Mouse (Mus musculus): Measurements from ENCODE around the gene Golga2. TPM values are rescaled to one million over a fixed set of nuclear protein-coding genes. Genes with fewer than 3 reads are reported as not detected.

Gene Golga2
- polyA plus RNA-seq, 1 experiment from 2014 or later, result 27.2 TPM

GRCm38 (mm10) chr2:32350471-32351051, 63.4 kb downstream of the Golga2 start:
- WGBS, result 46% methylated on average over 13 of the region's 13 CpGs
- Histone ChIP-seq H3K4me1 (ENCODE audit: control insufficient read depth, insufficient read depth, low read length) (peaks cover 17% of the 10 kb centered on the region), H3K9ac (ENCODE audit: low read depth, low read length) (no peak overlapping the region), H3K36me3 (ENCODE audit: control insufficient read depth, insufficient read depth, low read length) (peaks cover 14% of the 10 kb centered on the region; the same call in 1 of the 2 replicates), H3K27ac (replicated peaks; ENCODE audit: low read depth, low read length) (no peak overlapping the region), H3K9me3 (ENCODE audit: control insufficient read depth, low read length) (no peaks in the 10 kb centered on the region), H3K27me3 (replicated peaks; ENCODE audit: control insufficient read depth, insufficient read depth, low read length) (no peaks in the 10 kb centered on the region), H3K4me2 (ENCODE audit: low read depth, low read length) (peak overlapping the region; percentile 69), H3K4me3 (ENCODE audit: low read depth, low read length) (no peak overlapping the region)
- no peak for DNase-seq (ENCODE audit: low spot score)
- ATAC-seq (ENCODE audit: low read depth), result no peak

- WGBS, result 35% methylated on average over 9 of the region's 9 CpGs
- Histone ChIP-seq H3K36me3 (ENCODE audit: control insufficient read depth, insufficient read depth, low read length) (peaks cover 14% of the 10 kb centered on the region; the same call in 1 of the 2 replicates), H3K4me2 (ENCODE audit: low read depth, low read length) (peak overlapping the region; percentile 69), H3K27ac (replicated peaks; ENCODE audit: low read depth, low read length) (no peak overlapping the region; the same call in 1 of the 2 replicates), H3K9me3 (ENCODE audit: control insufficient read depth, low read length) (no peaks in the 10 kb centered on the region), H3K4me1 (ENCODE audit: control insufficient read depth, insufficient read depth, low read length) (peaks cover 17% of the 10 kb centered on the region), H3K27me3 (replicated peaks; ENCODE audit: control insufficient read depth, insufficient read depth, low read length) (no peaks in the 10 kb centered on the region), H3K4me3 (ENCODE audit: low read depth, low read length) (peak overlapping the region; percentile 73), H3K9ac (ENCODE audit: low read depth, low read length) (peak overlapping the region; percentile 83)
- ATAC-seq (ENCODE audit: low read depth) (no peak), DNase-seq (ENCODE audit: low spot score) (no peak)
Observed at GRCm38 (mm10) chr2:32351471-32351961, 64.3 kb downstream of the Golga2 start.

GRCm38 (mm10) chr2:32352151-32353006, 65.2 kb downstream of the Golga2 start, which contains the start of gene Ciz1:
Gene Ciz1 (plus strand): TSS chr2:32352327.
- peak within 1 kb of the TSS; percentile 83 for H3K9ac ChIP-seq (ENCODE audit: low read depth, low read length)
- 0% methylated on average over 16 of the region's 52 CpGs for WGBS
- H3K27me3 ChIP-seq (replicated peaks; ENCODE audit: control insufficient read depth, insufficient read depth, low read length), result no peaks in the 10 kb centered on the region
- peak within 1 kb of the TSS; percentile 69 for H3K4me2 ChIP-seq (ENCODE audit: low read depth, low read length)
- DNase-seq (ENCODE audit: low spot score), result peak; percentile 50
- H3K36me3 ChIP-seq (ENCODE audit: control insufficient read depth, insufficient read depth, low read length), result peaks cover 14% of the 10 kb centered on the region; the same call in 1 of the 2 replicates
- ATAC-seq (ENCODE audit: low read depth), result peak; percentile 55
- H3K4me3 ChIP-seq (ENCODE audit: low read depth, low read length), result peak within 1 kb of the TSS; percentile 73
- H3K9me3 ChIP-seq (ENCODE audit: control insufficient read depth, low read length), result no peaks in the 10 kb centered on the region
- H3K4me1 ChIP-seq (ENCODE audit: control insufficient read depth, insufficient read depth, low read length), result peaks cover 17% of the 10 kb centered on the region
- H3K27ac ChIP-seq (replicated peaks; ENCODE audit: low read depth, low read length), result peak within 1 kb of the TSS; percentile 86

- DNase-seq (ENCODE audit: low spot score) (peak; percentile 91), ATAC-seq (ENCODE audit: low read depth) (peak; percentile 74)
- peak within 1 kb of the TSS; percentile 73 for H3K4me3 ChIP-seq (ENCODE audit: low read depth, low read length)
- WGBS, result under 1% methylated on average over 30 of the region's 63 CpGs
- H3K9me3 ChIP-seq (ENCODE audit: control insufficient read depth, low read length), result no peaks in the 10 kb centered on the region
- peaks cover 17% of the 10 kb centered on the region for H3K4me1 ChIP-seq (ENCODE audit: control insufficient read depth, insufficient read depth, low read length)
- peak within 1 kb of the TSS; percentile 86 for H3K27ac ChIP-seq (replicated peaks; ENCODE audit: low read depth, low read length)
- 0 out of 2 replicates have a peak, but pooled peaks cover 8% of the 10 kb centered on the region for H3K36me3 ChIP-seq (ENCODE audit: control insufficient read depth, insufficient read depth, low read length)
- H3K27me3 ChIP-seq (replicated peaks; ENCODE audit: control insufficient read depth, insufficient read depth, low read length), result no peaks in the 10 kb centered on the region
- peak within 1 kb of the TSS; percentile 83 for H3K9ac ChIP-seq (ENCODE audit: low read depth, low read length)
- H3K4me2 ChIP-seq (ENCODE audit: low read depth, low read length), result peak within 1 kb of the TSS; percentile 69
Observed at GRCm38 (mm10) chr2:32353007-32353542, 65.9 kb downstream of the Golga2 start, which contains the start of gene Dnm1. Gene Dnm1 (minus strand): TSS chr2:32353338.

GRCm38 (mm10) chr2:32353836-32354235, 66.7 kb downstream of the Golga2 start:
- 55% methylated on average over 6 of the region's 6 CpGs for WGBS
- H3K4me2 ChIP-seq (ENCODE audit: low read depth, low read length), result peak overlapping the region; percentile 69; the same call in 1 of the 2 replicates
- H3K9ac ChIP-seq (ENCODE audit: low read depth, low read length), result no peak overlapping the region

GRCm38 (mm10) chr2:32354336-32354895, 67.2 kb downstream of the Golga2 start:
- H3K27ac ChIP-seq (replicated peaks; ENCODE audit: low read depth, low read length), result no peak overlapping the region
- ATAC-seq (ENCODE audit: low read depth), result no peak
- no peak overlapping the region for H3K9ac ChIP-seq (ENCODE audit: low read depth, low read length)
- no peak overlapping the region for H3K4me3 ChIP-seq (ENCODE audit: low read depth, low read length)
- WGBS, result 85% methylated on average over 3 of the region's 3 CpGs
- H3K9me3 ChIP-seq (ENCODE audit: control insufficient read depth, low read length), result no peaks in the 10 kb centered on the region
- no peaks in the 10 kb centered on the region for H3K36me3 ChIP-seq (ENCODE audit: control insufficient read depth, insufficient read depth, low read length)
- H3K27me3 ChIP-seq (replicated peaks; ENCODE audit: control insufficient read depth, insufficient read depth, low read length), result no peaks in the 10 kb centered on the region
- DNase-seq (ENCODE audit: low spot score), result no peak
- H3K4me1 ChIP-seq (ENCODE audit: control insufficient read depth, insufficient read depth, low read length), result peaks cover 17% of the 10 kb centered on the region
- H3K4me2 ChIP-seq (ENCODE audit: low read depth, low read length), result no peak overlapping the region

More at GRCm38 (mm10) chr2:32353836-32354235, 66.7 kb downstream of the Golga2 start:
- Histone ChIP-seq H3K4me3 (ENCODE audit: low read depth, low read length) (no peak overlapping the region), H3K4me1 (ENCODE audit: control insufficient read depth, insufficient read depth, low read length) (peaks cover 17% of the 10 kb centered on the region), H3K27me3 (replicated peaks; ENCODE audit: control insufficient read depth, insufficient read depth, low read length) (no peaks in the 10 kb centered on the region), H3K36me3 (ENCODE audit: control insufficient read depth, insufficient read depth, low read length) (0 out of 2 replicates have a peak, but pooled peaks cover under 1% of the 10 kb centered on the region), H3K9me3 (ENCODE audit: control insufficient read depth, low read length) (no peaks in the 10 kb centered on the region), H3K27ac (replicated peaks; ENCODE audit: low read depth, low read length) (no peak overlapping the region)
- ATAC-seq (ENCODE audit: low read depth) (no peak), DNase-seq (ENCODE audit: low spot score) (no peak)

GRCm38 (mm10) chr2:32356216-32356615, 69.0 kb downstream of the Golga2 start:
- Histone ChIP-seq H3K4me2 (ENCODE audit: low read depth, low read length) (no peak overlapping the region), H3K4me3 (ENCODE audit: low read depth, low read length) (no peak overlapping the region), H3K4me1 (ENCODE audit: control insufficient read depth, insufficient read depth, low read length) (peaks cover 9% of the 10 kb centered on the region; the same call in 1 of the 2 replicates), H3K9ac (ENCODE audit: low read depth, low read length) (no peak overlapping the region), H3K27me3 (replicated peaks; ENCODE audit: control insufficient read depth, insufficient read depth, low read length) (no peaks in the 10 kb centered on the region), H3K27ac (replicated peaks; ENCODE audit: low read depth, low read length) (no peak overlapping the region), H3K36me3 (ENCODE audit: control insufficient read depth, insufficient read depth, low read length) (no peaks in the 10 kb centered on the region), H3K9me3 (ENCODE audit: control insufficient read depth, low read length) (no peaks in the 10 kb centered on the region)
- ATAC-seq (ENCODE audit: low read depth), result no peak
- DNase-seq (ENCODE audit: low spot score), result no peak
- 61% methylated on average over 10 of the region's 10 CpGs for WGBS

Data from embryonic facial prominence, embryonic 14.5 days (tissue).